Mouse (Mus musculus) CH12.LX (cell line): Measurements from ENCODE around the gene S100a9.

ENCODE experiments used
- BHLHE40 ChIP-seq: IDR thresholded peaks from 2 replicates; pipeline ENCODE4 v1.6.1; 2011; ENCODE audit warnings: mild to moderate bottlenecking, low read depth, low read length, improper control_type of control experiment
- CTCF ChIP-seq, 2 experiments: IDR thresholded peaks in 1 of 2; conservative IDR thresholded peaks in 1 of 2; 2 replicates each; pipeline ENCODE4 v1.5.1; 2011 to 2012; ENCODE audit warnings: low read depth in 2 of 2, low read length in 2 of 2, improper control_type of control experiment in 1 of 2, inconsistent platforms in 1 of 2, mild to moderate bottlenecking in 1 of 2, moderate library complexity in 1 of 2
- ELF1 ChIP-seq: IDR thresholded peaks from 2 replicates; pipeline ENCODE4 v1.6.1; 2014; ENCODE audit warnings: low read depth, mild to moderate bottlenecking, inconsistent platforms, low read length, improper control_type of control experiment
- EP300 ChIP-seq: IDR thresholded peaks from 2 replicates; pipeline ENCODE4 v1.6.1; 2011; ENCODE audit warnings: low read length, improper control_type of control experiment
- MAX ChIP-seq: IDR thresholded peaks from 2 replicates; pipeline ENCODE4 v1.6.1; 2011; ENCODE audit warnings: low read length, improper control_type of control experiment
- MXI1 ChIP-seq: IDR thresholded peaks from 2 replicates; pipeline ENCODE4 v1.6.1; 2011; ENCODE audit warnings: mild to moderate bottlenecking, low read depth, low read length, improper control_type of control experiment
- MYC ChIP-seq: IDR thresholded peaks from 2 replicates; pipeline ENCODE4 v1.6.1; 2011; ENCODE audit warnings: low read depth, mild to moderate bottlenecking, improper control_type of control experiment, low read length
- NRF1 ChIP-seq: IDR thresholded peaks from 2 replicates; pipeline ENCODE4 v1.6.1; 2014; ENCODE audit warnings: low read depth, mild to moderate bottlenecking, inconsistent platforms, low read length, improper control_type of control experiment, moderate library complexity
- POLR2A ChIP-seq: IDR thresholded peaks from 2 replicates; pipeline ENCODE4 v1.6.1; 2011; ENCODE audit warnings: low read depth, mild to moderate bottlenecking, improper control_type of control experiment, low read length
- POLR2AphosphoS2 ChIP-seq: IDR thresholded peaks from 2 replicates; pipeline ENCODE4 v1.6.1; 2011; ENCODE audit warnings: low read depth, low read length, improper control_type of control experiment
- ZKSCAN1 ChIP-seq: IDR thresholded peaks from 2 replicates; pipeline ENCODE4 v1.6.1; 2012; ENCODE audit warnings: low read depth, inconsistent platforms, low read length, improper control_type of control experiment, borderline replicate concordance
- ZNF384 ChIP-seq: IDR thresholded peaks from 2 replicates; pipeline ENCODE4 v1.6.1; 2012; ENCODE audit warnings: low read depth, low read length, improper control_type of control experiment, inconsistent platforms

DNA sequence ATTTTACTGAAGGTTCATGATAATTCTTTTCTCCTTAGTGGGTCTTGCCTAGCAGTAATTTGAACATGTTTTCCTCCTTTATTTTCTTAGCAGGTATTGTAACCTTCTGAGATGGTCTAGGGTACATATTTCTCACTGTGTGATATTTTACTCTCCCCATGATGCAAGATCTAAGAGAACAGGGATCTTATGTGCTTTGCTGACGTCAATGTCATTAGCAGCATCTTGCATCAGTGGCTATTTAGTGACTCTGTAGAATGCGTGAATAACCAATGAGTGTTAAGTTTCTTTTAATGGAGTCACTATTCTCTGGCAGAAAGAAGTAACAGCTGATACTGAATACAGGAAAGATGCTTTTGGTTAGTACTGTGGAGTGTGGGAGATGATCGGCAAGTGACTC is 11.6 kb downstream of the S100a9 start:
- TF ChIP-seq EP300 (no peak), CTCF (conservative IDR thresholded peaks at IDR 0.05 in 1 of 2, IDR thresholded peaks at IDR 0.05 in 1 of 2; ENCODE audit: low read depth in 2 of 2, low read length in 2 of 2) (no peak), POLR2AphosphoS2 (no peak), MXI1 (no peak), MYC (no peak), ELF1 (no peak), NRF1 (no peak), ZNF384 (no peak), ZKSCAN1 (no peak), MAX (no peak), BHLHE40 (no peak), POLR2A (no peak)
